Mouse (Mus musculus) T-cell, adult 2 months (primary cell): ENCODE measurements at regions not wholly inside any gene's neighbourhood (a gene's known extent, or its start where the extent isn't known, plus 50 kb on each side); places are given as distances from the start of the nearest gene placed in this dataset.

Experiments used
- DNase-seq: peaks from one replicate; pipeline ENCODE4 v3.0.0; 2022; ENCODE audit warnings: low spot score

DNA sequence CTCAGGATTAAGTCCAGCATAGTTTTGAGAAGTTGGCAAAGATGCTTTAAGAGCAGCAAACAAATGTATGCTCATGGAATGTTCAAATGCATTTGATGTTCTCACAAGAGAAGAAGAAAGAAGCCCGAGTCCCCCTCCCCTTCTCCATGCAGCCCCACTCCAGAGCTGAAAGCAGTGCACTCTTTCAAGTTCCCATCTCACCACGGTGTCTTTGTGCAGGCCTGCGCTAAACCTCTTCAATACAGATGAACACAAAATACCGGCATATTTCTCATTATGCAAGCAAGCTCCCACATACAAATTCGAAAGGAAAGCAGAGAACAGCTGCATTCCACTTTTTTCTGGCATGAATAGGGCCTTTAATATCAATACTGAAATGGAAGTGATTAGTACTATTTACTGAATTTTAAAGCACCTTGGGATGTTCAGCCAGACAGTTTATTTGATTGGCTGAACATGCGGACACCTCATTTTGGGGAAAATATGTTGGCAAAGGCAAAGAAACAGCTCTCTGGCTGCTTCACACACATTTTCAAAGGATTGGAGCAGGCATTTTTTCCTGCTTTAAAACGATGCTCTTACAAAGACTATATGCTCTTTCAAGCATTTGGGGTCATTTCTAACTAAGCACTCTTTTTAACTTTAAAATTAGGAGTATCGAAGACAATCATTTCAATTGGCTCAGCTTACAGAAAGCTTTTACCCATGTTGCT, 595.8 kb downstream of the Car8 start:
- no peak for DNase-seq

DNA sequence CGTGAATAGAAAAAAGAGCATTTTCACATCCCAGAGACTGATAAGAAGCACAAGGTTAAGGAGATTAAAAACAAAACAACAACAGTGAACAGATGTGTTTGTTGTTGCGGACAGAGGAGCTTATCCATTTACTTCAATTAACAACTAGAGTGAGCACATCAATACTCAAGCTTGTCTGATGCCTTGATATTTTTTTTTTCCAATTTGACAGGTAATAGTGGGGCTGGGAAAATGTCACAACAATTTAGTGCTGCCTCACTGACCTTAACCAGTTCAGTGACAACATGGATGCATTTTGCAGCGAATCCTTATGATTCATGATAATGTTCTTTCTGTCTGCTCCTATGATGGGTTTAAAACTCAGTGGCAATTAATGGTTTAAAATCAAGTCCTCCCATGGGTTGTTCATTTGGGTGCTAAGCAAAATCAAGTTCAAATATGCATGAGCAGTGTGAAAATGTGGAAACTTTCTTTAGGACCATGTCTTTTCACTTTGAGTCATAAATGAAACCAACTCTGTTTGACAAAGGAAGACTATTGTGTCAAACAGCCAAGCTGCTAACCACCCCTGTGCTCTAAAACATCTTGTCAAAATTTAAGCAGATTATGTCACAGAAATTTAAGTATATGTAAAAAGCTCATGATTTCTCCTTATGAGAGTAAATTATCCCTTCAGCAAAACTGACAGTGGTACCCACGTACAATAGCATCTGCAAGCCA, 641.0 kb downstream of the Car8 start:
- no peak for DNase-seq

DNA sequence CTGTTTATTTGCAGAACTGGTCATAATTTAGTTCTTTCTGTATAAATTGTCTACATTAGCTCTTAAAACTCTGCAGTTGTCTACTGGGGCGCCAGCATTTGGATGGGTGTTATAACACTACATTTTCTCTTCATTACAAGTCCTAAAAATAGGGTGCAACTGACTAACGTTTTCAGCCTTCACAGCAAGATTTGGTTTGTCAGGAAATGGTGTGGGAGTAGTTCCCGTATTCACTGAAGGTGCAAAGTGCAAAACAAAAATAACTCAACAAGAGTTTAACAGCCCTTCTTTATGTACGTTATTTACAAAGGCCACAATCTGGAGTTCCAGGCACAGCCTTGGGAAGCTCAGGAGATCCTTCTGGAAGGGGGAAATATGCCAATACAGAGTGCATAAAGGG, 642.7 kb downstream of the Car8 start:
- no peak for DNase-seq

- DNase-seq: no peak
These were observed 655.0 kb downstream of the Car8 start for GRCm38 (mm10) chr4:7583851-7584250.

GRCm38 (mm10) chr4:7581931-7582330, 656.9 kb downstream of the Car8 start:
- DNase-seq: no peak

GRCm38 (mm10) chr4:7581220-7581916, 657.5 kb downstream of the Car8 start:
- no peak for DNase-seq

GRCm38 (mm10) chr4:7580554-7581219, 658.2 kb downstream of the Car8 start:
- no peak for DNase-seq

DNA sequence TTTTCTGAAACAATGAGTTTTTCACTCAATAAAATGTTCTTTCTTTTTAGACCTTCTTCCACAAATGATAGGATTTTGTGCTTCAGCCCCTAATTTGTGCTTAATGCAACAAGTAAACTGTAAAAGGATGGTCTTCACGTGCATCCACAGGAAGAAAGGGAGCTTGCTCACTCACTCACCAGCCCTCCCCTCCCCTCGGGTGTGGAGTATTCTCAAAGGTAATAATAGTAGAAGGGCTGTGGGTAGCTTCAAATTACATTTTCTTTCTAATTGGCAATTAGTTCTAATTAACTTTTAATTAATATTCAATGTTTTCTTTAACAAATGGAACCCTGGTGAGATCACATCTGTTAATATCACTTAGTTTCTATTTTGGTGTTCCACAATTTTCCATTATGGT, 664.8 kb downstream of the Car8 start:
- DNase-seq: no peak

GRCm38 (mm10) chr4:7567687-7568393, 671.0 kb downstream of the Car8 start:
- DNase-seq: no peak

DNA sequence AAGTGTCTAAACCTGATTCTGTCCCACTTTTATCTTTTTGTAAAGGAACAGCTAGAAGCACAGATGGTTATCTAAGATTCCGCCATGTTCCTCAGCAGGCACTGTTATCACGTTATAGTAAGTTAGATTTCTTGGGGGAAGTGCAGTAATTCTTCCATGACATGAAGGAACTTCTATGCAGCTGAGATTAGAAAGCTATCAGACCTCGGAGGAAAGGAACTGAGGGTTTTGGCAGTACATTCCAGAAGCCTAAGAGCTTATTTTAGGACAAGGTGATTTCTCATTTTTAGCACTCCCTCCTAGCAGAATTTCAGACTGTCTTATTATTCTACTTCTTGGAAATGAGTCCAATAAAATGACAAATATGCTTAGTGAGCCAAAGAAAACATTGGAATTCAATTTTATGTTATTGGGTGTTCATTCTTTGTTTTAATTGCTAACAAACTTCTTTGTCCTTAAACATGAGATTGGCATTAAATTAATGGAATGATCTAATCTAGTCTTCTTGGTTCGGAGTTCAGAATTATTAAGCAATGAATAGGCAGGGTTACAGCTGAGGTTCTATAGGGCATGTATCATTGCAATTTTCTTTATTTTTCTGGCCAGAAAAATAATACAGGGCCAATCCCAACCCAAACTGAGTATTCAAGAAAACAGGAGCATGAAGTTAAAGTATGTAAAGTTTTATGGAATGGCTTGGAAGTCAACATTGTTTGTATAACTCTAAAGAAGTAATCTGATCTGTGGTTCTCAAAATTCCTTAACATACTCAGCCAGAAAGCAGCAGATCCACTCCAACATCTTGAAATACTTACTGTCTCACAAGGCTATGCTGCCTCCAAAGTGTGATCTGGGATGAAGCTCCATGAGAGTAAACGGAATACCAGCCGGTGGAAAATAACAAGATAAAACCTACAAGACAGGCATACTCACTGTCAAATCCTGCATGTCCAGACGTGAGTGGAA, 678.7 kb downstream of the Car8 start:
- DNase-seq: no peak

- DNase-seq: no peak
These were observed 680.1 kb downstream of the Car8 start for GRCm38 (mm10) chr4:7558721-7559120.

DNA sequence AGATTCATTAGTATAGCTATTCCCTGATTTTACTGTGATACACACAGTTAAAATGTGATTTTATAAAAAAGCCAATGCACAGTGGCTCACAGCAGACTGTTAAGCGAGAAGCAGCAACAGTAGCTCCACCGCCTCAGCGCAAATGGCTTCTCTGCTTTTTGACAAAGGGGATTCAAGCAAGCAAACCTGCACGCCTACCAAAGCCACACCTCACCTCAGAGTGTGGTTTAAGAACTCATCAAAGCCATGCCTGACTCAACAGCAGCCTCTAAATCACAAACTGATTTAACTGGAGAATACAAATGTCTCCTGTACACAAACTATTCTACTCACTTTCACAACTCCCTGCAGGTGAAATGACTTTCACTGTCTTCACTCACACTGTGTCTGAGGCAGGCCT, 704.5 kb downstream of the Car8 start:
- DNase-seq: peak; percentile 30

GRCm38 (mm10) chr4:7527718-7528117, 711.1 kb downstream of the Car8 start:
- DNase-seq: no peak

DNA sequence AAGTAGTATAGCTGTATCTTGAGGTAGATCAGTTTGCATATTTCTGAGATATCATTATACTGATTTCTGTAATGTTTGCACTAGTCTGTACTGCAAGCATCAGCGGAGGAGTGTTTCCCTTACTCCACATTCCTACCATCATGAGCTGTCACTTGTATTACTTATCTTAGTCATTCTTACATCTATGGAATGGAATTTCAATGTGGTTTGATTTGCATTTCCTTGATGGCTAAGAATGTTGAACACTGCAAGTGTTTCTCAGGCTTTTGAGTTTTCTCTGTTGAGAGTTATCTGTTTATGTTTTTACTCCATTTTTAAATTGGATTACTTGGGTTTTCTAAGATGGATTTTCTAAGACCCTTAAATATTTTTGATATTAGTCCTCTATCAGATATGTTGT, 725.8 kb downstream of the Car8 start:
- no peak for DNase-seq

- no peak for DNase-seq
These were observed 753.3 kb downstream of the Car8 start for GRCm38 (mm10) chr4:7485552-7485951.

GRCm38 (mm10) chr4:7455130-7455529, 783.7 kb downstream of the Car8 start:
- DNase-seq: peak; percentile 80

- no peak for DNase-seq
These were observed 786.2 kb downstream of the Car8 start for GRCm38 (mm10) chr4:7452678-7453077.

DNA sequence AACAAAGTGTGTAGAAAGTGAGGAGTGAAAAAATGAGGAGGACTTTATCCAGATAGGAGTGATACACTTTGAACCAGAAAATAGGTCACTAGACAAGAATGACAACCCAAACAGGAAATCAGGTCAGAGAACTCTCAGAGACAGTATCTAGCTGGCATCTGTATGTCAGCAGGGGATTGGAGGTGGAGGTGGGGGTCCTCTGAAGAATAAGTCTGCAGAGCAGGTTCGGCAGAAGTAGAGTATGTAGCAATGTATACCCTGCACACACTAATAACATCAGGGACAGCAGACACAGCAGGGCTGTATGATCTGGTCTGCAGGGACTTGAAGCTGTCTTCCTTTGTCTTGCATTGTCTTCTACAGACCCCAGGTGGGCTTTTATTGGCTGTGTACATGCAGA, 787.9 kb downstream of the Car8 start:
- no peak for DNase-seq

DNA sequence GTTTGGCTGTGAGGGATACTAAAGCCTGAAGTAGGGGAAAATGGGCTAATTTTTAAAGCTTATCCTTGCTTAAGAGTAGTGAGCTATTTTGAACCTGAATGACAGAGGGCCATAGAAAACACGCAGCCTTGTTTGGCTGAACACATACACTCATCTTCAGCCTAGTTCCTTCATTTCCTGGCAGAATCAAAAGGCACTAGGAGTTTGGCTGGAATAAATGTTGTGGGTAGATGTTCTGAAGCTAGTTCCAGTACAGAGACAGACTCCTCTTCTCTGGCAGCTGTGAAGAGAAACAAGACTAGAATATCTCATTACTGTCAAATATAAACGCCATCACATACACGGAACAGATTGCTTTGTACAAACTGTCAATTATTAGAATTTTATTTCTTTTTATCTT, 809.5 kb downstream of the Car8 start:
- DNase-seq: no peak

DNA sequence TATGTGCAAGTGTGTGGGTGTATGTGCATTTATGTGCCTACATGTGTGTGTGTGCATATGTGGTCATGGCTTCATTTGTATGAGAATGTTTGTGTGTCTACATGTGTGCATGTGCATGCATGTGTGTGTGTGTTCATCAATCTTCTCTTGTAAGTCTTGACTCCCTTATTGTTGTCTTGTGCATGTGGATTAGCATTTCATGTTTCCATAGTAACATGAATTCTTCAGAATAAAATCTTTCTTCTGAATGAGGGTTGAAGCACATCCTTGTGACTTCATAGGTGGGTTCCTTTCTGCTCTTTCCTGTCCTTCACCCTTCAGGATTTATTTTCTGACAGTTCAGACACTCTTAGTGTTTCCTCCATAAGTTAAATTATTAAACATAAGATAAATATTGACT, 814.8 kb downstream of the Car8 start:
- no peak for DNase-seq

DNA sequence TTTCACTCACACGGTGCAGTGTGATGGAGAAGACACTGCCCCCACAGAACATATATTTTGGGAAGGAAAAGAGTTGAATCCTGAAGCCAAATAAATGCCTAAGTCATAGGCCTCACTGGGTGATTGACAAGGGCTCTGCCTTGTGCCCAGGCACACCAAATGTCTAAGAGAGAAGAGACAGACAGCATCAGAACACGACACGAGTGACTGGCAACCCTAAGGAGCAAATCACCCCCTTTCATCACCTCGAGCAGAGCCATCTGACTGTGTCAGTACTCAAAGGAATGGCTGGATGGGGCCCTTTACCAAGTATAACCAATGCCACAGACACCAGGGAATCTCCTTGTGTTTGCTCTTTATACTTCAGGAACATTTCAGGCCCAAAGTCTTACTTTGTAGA, 815.6 kb downstream of the Car8 start:
- DNase-seq: no peak
